Mouse (Mus musculus): ENCODE measurements at regions not wholly inside any gene's neighbourhood (a gene's known extent, or its start where the extent isn't known, plus 50 kb on each side); places are given as distances from the start of the nearest gene placed in this dataset.

DNA sequence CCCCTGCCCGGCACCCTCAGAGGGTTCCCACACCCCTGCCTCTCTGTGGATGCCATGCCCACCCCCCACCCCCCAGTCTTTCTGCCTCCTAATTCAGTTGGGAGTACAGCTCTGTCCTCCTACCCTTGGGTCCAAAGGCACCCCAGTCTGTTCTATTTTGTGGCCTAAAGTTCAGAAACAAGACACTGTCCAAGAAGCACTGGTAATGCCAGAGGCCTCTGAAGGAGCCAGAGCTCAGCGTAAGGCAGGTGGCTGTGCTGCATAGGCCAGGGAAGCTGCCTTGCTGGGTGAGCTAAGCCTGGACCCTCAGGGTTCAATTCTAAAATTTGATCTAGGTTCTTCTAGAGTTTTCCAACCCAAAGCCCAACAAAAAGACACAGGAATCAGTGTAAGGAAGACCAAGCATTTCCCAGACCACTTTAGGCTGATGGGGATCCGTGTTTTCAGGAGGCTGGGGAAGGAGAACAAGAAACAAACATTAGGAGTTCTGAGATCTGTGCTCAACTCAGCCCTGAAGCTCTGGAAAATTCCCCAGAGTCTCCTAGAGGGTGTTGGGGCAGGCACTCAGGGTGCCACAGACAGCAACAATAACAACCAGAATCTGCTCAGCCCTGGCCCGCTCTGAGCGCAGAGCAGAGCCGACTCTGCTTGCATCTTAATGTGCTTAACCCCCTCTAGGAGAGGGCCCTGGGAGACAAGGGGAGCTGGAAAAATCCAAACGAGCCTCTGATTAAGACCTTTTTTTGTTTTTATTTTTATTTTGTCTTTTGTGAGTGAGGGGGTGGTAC lies 81.0 kb downstream of the 1700001O22Rik start:
- Histone ChIP-seq H3K4me3 (replicated peaks in 1 of 3; ENCODE audit: low read depth in 2 of 3, low read length in 2 of 3, poor library complexity in 1 of 3) (no peak overlapping the region), H3K9me3 (replicated peaks; ENCODE audit: low read length) (no peaks in the 10 kb centered on the region), H3K9ac (ENCODE audit: insufficient read depth, low read depth) (no peak overlapping the region), H3K79me2 (replicated peaks; ENCODE audit: control insufficient read depth, extremely low read depth, insufficient read depth, poor library complexity, severe bottlenecking) (no peaks in the 10 kb centered on the region), H3K4me2 (ENCODE audit: insufficient read depth, low read depth, poor library complexity, severe bottlenecking) (no peak overlapping the region), H3K27ac (ENCODE audit: insufficient read depth, low read depth) (no peak overlapping the region), H3K27me3 (replicated peaks) (peaks cover 8% of the 10 kb centered on the region), H3K36me3 (replicated peaks in 1 of 2; ENCODE audit: control insufficient read depth in 1 of 2, insufficient read depth in 1 of 2, low read length in 1 of 2) (no peaks in the 10 kb centered on the region), H3K4me1 (ENCODE audit: control insufficient read depth in 1 of 2, insufficient read depth in 2 of 2) (peaks cover 14 to 27% of the 10 kb centered on the region in 2 experiments)
- no peak for DNase-seq (ENCODE audit: extremely low read depth)
- in situ Hi-C loops (cut with MboI; ENCODE audit: low pct_ligation_motif_present, low pct_unique_long_range_greater_than_20kb, low sequenced_read_pairs): loop anchor here (5.0 kb wide), 1 partner anchor 70 kb away; no protein-coding TSS in a partner anchor
- TF ChIP-seq EP300 (IDR thresholded peaks at IDR 0.05; ENCODE audit: low read length): no peak
- TF ChIP-seq ZKSCAN1 (IDR thresholded peaks at IDR 0.05; ENCODE audit: borderline replicate concordance, low read depth, low read length): no peak
- TF ChIP-seq MAFK (IDR thresholded peaks at IDR 0.05; ENCODE audit: insufficient replicate concordance, low read length): no peak
- TF ChIP-seq PAX5 (IDR thresholded peaks at IDR 0.05; ENCODE audit: low read length): no peak
- no peak for TF ChIP-seq HCFC1 (IDR thresholded peaks at IDR 0.05; ENCODE audit: low read depth, low read length)
- TF ChIP-seq ELF1 (IDR thresholded peaks at IDR 0.05; ENCODE audit: low read depth, low read length): no peak
- no peak for TF ChIP-seq MAZ (IDR thresholded peaks at IDR 0.05; ENCODE audit: low read depth, low read length)
- dilution Hi-C loops (cut with MboI; ENCODE audit: extremely low pct_ligation_motif_present, extremely low pct_unique_long_range_greater_than_20kb, low sequenced_read_pairs): no loop called here

- dilution Hi-C loops (cut with MboI; ENCODE audit: extremely low pct_ligation_motif_present, extremely low pct_unique_long_range_greater_than_20kb, low sequenced_read_pairs) (no loop called here), in situ Hi-C loops (cut with MboI; ENCODE audit: low pct_ligation_motif_present, low pct_unique_long_range_greater_than_20kb, low sequenced_read_pairs) (loop anchor here (5.0 kb wide), 1 partner anchor 71 kb away; no protein-coding TSS in a partner anchor)
- Histone ChIP-seq H3K9me3 (replicated peaks; ENCODE audit: low read length) (no peaks in the 10 kb centered on the region), H3K4me1 (ENCODE audit: control insufficient read depth in 1 of 2, insufficient read depth in 2 of 2) (peaks cover 14 to 35% of the 10 kb centered on the region in 2 experiments), H3K4me3 (replicated peaks in 1 of 3; ENCODE audit: low read depth in 2 of 3, low read length in 2 of 3, poor library complexity in 1 of 3) (no peak overlapping the region), H3K79me2 (replicated peaks; ENCODE audit: control insufficient read depth, extremely low read depth, insufficient read depth, poor library complexity, severe bottlenecking) (no peaks in the 10 kb centered on the region), H3K36me3 (replicated peaks in 1 of 2; ENCODE audit: control insufficient read depth in 1 of 2, insufficient read depth in 1 of 2, low read length in 1 of 2) (no peaks in the 10 kb centered on the region), H3K9ac (ENCODE audit: insufficient read depth, low read depth) (no peak overlapping the region), H3K27me3 (replicated peaks) (peaks cover 14% of the 10 kb centered on the region), H3K4me2 (ENCODE audit: insufficient read depth, low read depth, poor library complexity, severe bottlenecking) (no peak overlapping the region), H3K27ac (ENCODE audit: insufficient read depth, low read depth) (no peak overlapping the region)
- DNase-seq (ENCODE audit: extremely low read depth): no peak
- TF ChIP-seq NELFE (IDR thresholded peaks at IDR 0.05; ENCODE audit: low read depth, low read length) (no peak), MXI1 (IDR thresholded peaks at IDR 0.05; ENCODE audit: low read depth, low read length) (no peak), MAZ (IDR thresholded peaks at IDR 0.05; ENCODE audit: low read depth, low read length) (no peak), ELF1 (IDR thresholded peaks at IDR 0.05; ENCODE audit: low read depth, low read length) (no peak), POLR2A (IDR thresholded peaks at IDR 0.05; ENCODE audit: low read depth, low read length) (no peak), CHD1 (IDR thresholded peaks at IDR 0.05; ENCODE audit: low read depth, low read length) (no peak), GABPA (IDR thresholded peaks at IDR 0.05; ENCODE audit: insufficient replicate concordance, low read depth, low read length) (no peak), KAT2A (IDR thresholded peaks at IDR 0.05; ENCODE audit: insufficient replicate concordance, low read length) (no peak), JUND (conservative IDR thresholded peaks at IDR 0.05; ENCODE audit: low read depth, low read length) (no peak), MYC (IDR thresholded peaks at IDR 0.05; ENCODE audit: low read depth, low read length) (no peak), ZMIZ1 (IDR thresholded peaks at IDR 0.05; ENCODE audit: low read depth, low read length) (no peak)
These were observed 81.8 kb downstream of the 1700001O22Rik start for GRCm38 (mm10) chr2:30721473-30722262.

All from CH12.LX (cell line).